8 mouse cellular contexts compared by ENCODE assay signal in genomic region chrX:50924629-50925364, GRCm38 (mm10). TPM values are rescaled to one million over a fixed set of nuclear protein-coding genes. Genes with fewer than 3 reads are reported as not detected.
A peak's percentile ranks its signal among the peaks of the same experiment; 100 is the strongest.
DNase-seq lines count a peak whose midpoint lies in the region; ATAC-seq and TF ChIP-seq lines count a peak whose summit lies in the region.

No protein-coding gene starts in this region.

- H3K4me1 ChIP-seq in forebrain, postnatal 0 days (ENCODE audit: insufficient read depth), result no peaks in the 10 kb centered on the region
- no peaks in the 10 kb centered on the region for H3K4me1 ChIP-seq in forebrain, embryonic 12.5 days

- H3K9ac ChIP-seq in forebrain, postnatal 0 days, result no peak overlapping the region
- no peak overlapping the region for H3K9ac ChIP-seq in forebrain, embryonic 12.5 days

- 53% methylated on average over 18 of the region's 18 CpGs for WGBS in forebrain, postnatal 0 days
- 50% methylated on average over 17 of the region's 18 CpGs for WGBS in forebrain, embryonic 12.5 days

- H3K36me3 ChIP-seq in forebrain, postnatal 0 days (ENCODE audit: insufficient read depth), result no peaks in the 10 kb centered on the region
- no peaks in the 10 kb centered on the region for H3K36me3 ChIP-seq in forebrain, embryonic 12.5 days (replicated peaks)

- no peaks in the 10 kb centered on the region for H3K27me3 ChIP-seq in forebrain, postnatal 0 days (ENCODE audit: insufficient read depth, low read length)
- H3K27me3 ChIP-seq in forebrain, embryonic 12.5 days, result no peaks in the 10 kb centered on the region

- no peak for ATAC-seq in forebrain, postnatal 0 days
- no peak for ATAC-seq in forebrain, embryonic 12.5 days (ENCODE audit: low FRiP score)

- peak; percentile 18 for DNase-seq in forebrain, postnatal 0 days
- DNase-seq in 416B (ENCODE audit: low read depth), result peak; percentile 36
- DNase-seq in c-Kit-positive CD71-positive TER-119-positive erythroid progenitor cells, embryonic 14.5 days (ENCODE audit: low spot score), result peak; percentile 15
- DNase-seq in induced T-regulatory cell, adult 2 months (ENCODE audit: low read depth), result peak; percentile 18
- DNase-seq in lung, postnatal 36 days, result peak; percentile 41
- DNase-seq in urinary bladder, adult 2 months (ENCODE audit: low spot score), result no peak
- DNase-seq in frontal cortex, postnatal 25 days (ENCODE audit: low spot score in 2 of 2), result no peak

- no peak overlapping the region for H3K4me2 ChIP-seq in forebrain, postnatal 0 days (ENCODE audit: low read depth)
- no peak overlapping the region for H3K4me2 ChIP-seq in forebrain, embryonic 12.5 days

- no peak overlapping the region for H3K27ac ChIP-seq in forebrain, postnatal 0 days (ENCODE audit: low read depth, low read length)
- H3K27ac ChIP-seq in forebrain, embryonic 12.5 days, result no peak overlapping the region

- H3K9me3 ChIP-seq in forebrain, postnatal 0 days (ENCODE audit: low read length), result no peaks in the 10 kb centered on the region
- no peaks in the 10 kb centered on the region for H3K9me3 ChIP-seq in forebrain, embryonic 12.5 days

- H3K4me3 ChIP-seq in forebrain, postnatal 0 days (ENCODE audit: low read depth, low read length), result no peak overlapping the region
- no peak overlapping the region for H3K4me3 ChIP-seq in forebrain, embryonic 12.5 days (replicated peaks)

- peak; percentile 36 for TF ChIP-seq CTCF in forebrain, postnatal 0 days (IDR thresholded peaks at IDR 0.05; ENCODE audit: low read depth)

RNA-seq across cellular contexts. Expression of gene Frmd7, which starts 17.7 kb away (rescaled TPM):
- total RNA-seq in forebrain, postnatal 0 days (2014; rRNA removed), result 2.4 and 2.7 TPM in 2 replicates
- 0.93 and 0.99 TPM in 2 replicates for polyA plus RNA-seq in forebrain, postnatal 0 days (2015; fragmentation: Nextera tagmentation; extraction: Ambion mirVana)
- polyA plus RNA-seq in forebrain, embryonic 12.5 days (2016; fragmentation: Nextera tagmentation; extraction: Ambion mirVana), result not detected in 2 replicates
- 0.88 and 1.2 TPM in 2 replicates for polyA plus RNA-seq in urinary bladder, adult 2 months (2012; rRNA removed)

Comparison
In these comparisons a context has a peak if more than half of its experiments do, and no peak if none do; other contexts are left out.
1. DNase-seq: peak in forebrain, postnatal 0 days (single experiment), 416B (single experiment), c-Kit-positive CD71-positive TER-119-positive erythroid progenitor cells, embryonic 14.5 days (single experiment), induced T-regulatory cell, adult 2 months (single experiment) and lung, postnatal 36 days (single experiment); none in urinary bladder, adult 2 months (single experiment) and frontal cortex, postnatal 25 days (0 of 2).